Mouse (Mus musculus): ENCODE data around the gene Ksr1. TPM values are rescaled to one million over a fixed set of nuclear protein-coding genes. Genes with fewer than 3 reads are reported as not detected.

The Ksr1 gene
- polyA plus RNA-seq, 1 experiment from 2014 or later = 4.9 TPM

DNA sequence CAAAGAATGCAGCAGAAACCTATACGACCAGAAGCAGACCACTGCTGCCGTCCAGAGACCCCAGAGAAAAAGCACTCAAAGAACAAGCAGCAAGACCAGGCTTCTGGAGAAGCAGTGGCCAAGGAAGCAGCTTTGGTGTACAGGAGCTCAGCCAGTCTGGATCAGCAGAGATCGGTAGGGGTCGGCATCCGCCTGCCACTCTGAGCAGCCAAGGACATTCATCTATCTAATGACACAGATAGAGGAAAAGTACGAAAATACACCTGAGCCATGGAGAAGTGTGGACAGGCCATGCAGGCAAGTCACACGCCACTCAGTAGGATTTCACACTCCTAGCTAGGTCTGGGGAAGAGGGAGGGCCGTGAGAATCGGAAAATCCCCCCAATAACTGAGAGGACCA lies 12.2 kb downstream of the Ksr1 start:
- no peaks in the 10 kb centered on the region for H3K9me3 ChIP-seq
- no peak overlapping the region for H3K9ac ChIP-seq (replicated peaks)
- no peak for ATAC-seq (replicated peaks)
- peaks cover 17% of the 10 kb centered on the region for H3K4me1 ChIP-seq
- H3K27me3 ChIP-seq = no peaks in the 10 kb centered on the region
- no peak overlapping the region for H3K4me3 ChIP-seq
- H3K36me3 ChIP-seq = no peaks in the 10 kb centered on the region
- H3K27ac ChIP-seq (replicated peaks) = no peak overlapping the region
- no peak overlapping the region for H3K4me2 ChIP-seq (replicated peaks)
- WGBS = 86% methylated on average over 9 of the region's 9 CpGs

DNA sequence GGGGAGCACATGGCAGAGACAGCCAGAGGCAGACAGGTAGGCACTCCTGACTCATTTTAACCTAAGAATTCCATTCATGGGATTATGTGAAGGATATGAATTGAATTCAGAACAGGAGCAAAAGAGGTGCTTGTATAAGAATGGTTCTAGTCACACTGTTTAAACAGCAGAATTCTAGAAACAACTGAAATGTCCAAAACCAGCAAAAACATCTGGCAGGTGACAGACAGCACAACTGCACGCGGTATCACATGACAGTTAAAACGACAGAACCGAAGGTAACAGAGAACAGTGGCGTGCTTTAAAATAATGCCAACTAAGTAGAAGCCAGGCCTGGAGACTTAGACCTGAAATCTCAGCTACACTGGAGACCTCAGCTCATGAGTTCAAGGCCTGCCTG lies 13.2 kb downstream of the Ksr1 start:
- peaks cover 17% of the 10 kb centered on the region for H3K4me1 ChIP-seq
- no peak for ATAC-seq (replicated peaks)

DNA sequence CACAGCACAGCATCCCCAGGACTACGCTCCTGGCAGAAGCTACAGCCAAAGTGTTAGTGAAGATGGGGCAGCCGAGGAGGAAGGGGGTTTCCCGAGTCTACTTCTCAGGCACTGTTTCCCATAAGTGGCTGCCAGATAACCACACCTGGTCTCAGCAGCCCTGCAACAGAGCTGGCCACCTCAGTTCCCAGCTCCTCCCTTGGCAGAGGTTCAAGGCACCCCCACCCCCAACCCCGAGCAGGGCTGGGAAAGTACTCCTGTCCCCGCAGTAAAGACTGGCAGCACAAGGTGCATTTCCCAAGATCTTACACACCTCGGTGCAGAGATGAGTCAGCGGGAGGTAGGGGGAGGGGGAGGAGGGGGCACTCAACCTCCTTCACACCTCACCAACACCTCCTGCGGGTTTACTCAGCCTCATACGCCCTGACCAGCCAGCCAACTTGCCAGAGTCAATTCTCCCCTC lies 14.2 kb downstream of the Ksr1 start:
- ATAC-seq (replicated peaks) = no peak
- no peaks in the 10 kb centered on the region for H3K9me3 ChIP-seq
- WGBS = 63% methylated on average over 9 of the region's 9 CpGs

More for the DNA sequence above, 13.2 kb downstream of the Ksr1 start:
- H3K27me3 ChIP-seq = no peaks in the 10 kb centered on the region
- no peaks in the 10 kb centered on the region for H3K9me3 ChIP-seq
- no peak overlapping the region for H3K27ac ChIP-seq (replicated peaks)
- 88% methylated on average over 5 of the region's 5 CpGs for WGBS
- no peak overlapping the region for H3K9ac ChIP-seq (replicated peaks)
- H3K36me3 ChIP-seq = no peaks in the 10 kb centered on the region
- H3K4me2 ChIP-seq (replicated peaks) = no peak overlapping the region
- H3K4me3 ChIP-seq = no peak overlapping the region

DNA sequence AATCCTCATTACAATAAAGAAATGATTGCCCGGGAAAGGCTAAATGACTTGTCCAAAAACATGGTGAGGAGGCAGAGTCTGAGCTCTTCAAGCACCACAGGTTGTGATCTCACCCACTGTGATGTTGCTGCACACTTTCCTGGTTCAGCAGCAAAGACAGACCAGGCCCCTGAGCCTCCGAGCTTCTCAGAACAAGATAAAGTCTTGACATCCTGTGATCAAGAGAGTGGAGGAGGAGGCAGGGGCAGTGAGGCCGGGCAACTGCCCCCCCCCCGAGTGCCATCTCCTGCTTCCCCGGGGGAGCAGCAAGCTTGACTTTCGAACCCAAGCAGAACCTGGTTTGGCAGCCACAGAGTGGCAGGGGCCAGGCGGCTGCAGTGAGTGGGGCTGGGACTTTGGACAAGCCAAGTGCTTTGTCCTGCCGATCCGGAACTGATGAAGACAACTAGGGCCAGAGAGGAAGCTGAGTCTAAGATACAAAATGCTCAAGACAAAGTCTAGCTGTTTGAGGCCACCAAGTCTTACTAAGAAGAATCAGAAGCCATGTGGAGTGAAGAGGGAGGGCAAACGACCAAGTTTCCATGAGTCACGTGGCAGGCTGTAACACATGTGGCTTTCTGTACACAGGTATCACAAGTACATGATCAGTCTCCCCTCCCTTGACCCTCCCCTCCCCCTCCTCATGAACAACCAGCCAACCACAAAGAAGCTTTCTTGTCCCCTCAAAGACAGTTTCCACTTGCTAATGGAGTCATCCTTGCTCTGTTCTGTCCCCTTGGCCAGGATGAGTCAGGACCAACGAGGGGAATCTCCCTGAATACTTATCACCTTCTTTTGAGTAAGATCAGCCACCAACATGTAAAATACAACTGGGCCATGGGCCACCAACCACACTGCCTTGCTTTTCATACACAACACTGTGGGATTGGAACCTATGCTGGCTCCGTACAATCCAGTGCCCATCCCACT lies 16.5 kb downstream of the Ksr1 start:
- WGBS = 87% methylated on average over 13 of the region's 13 CpGs
- Histone ChIP-seq H3K9ac (replicated peaks) (no peak overlapping the region), H3K27me3 (no peaks in the 10 kb centered on the region), H3K4me3 (no peak overlapping the region), H3K4me1 (no peaks in the 10 kb centered on the region), H3K4me2 (replicated peaks) (no peak overlapping the region), H3K36me3 (no peaks in the 10 kb centered on the region), H3K27ac (replicated peaks) (no peak overlapping the region), H3K9me3 (no peaks in the 10 kb centered on the region)
- no peak for ATAC-seq (replicated peaks)

More for the DNA sequence above, 14.2 kb downstream of the Ksr1 start:
- Histone ChIP-seq H3K27me3 (no peaks in the 10 kb centered on the region), H3K4me2 (replicated peaks) (no peak overlapping the region), H3K4me3 (no peak overlapping the region), H3K4me1 (peaks cover 10% of the 10 kb centered on the region), H3K36me3 (no peaks in the 10 kb centered on the region), H3K9ac (replicated peaks) (no peak overlapping the region), H3K27ac (replicated peaks) (no peak overlapping the region)

DNA sequence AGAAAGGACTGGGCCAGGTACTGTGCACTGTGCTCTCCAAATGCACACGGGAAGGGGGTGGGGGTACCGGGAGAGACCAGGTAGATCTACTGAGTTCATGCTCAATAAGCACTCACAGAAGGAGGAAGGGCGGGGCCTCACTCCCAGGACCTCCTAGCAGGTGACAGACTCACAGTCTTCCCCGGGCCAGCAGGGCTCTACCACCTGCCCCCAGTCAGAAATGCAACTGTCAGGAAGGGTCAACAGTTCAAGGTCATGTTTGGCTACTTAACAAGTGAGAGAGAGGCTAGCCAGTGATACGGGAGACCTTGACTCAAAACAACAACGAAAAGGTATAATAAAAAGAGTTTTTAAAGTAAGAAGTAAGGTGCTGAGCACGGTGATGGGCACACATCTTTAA lies 18.0 kb downstream of the Ksr1 start:
- H3K36me3 ChIP-seq = no peaks in the 10 kb centered on the region
- H3K4me1 ChIP-seq = no peaks in the 10 kb centered on the region
- WGBS = 93% methylated on average over 7 of the region's 7 CpGs
- no peaks in the 10 kb centered on the region for H3K9me3 ChIP-seq
- H3K4me3 ChIP-seq = no peak overlapping the region
- no peaks in the 10 kb centered on the region for H3K27me3 ChIP-seq
- no peak overlapping the region for H3K9ac ChIP-seq (replicated peaks)
- ATAC-seq (replicated peaks) = no peak
- no peak overlapping the region for H3K27ac ChIP-seq (replicated peaks)
- no peak overlapping the region for H3K4me2 ChIP-seq (replicated peaks)

DNA sequence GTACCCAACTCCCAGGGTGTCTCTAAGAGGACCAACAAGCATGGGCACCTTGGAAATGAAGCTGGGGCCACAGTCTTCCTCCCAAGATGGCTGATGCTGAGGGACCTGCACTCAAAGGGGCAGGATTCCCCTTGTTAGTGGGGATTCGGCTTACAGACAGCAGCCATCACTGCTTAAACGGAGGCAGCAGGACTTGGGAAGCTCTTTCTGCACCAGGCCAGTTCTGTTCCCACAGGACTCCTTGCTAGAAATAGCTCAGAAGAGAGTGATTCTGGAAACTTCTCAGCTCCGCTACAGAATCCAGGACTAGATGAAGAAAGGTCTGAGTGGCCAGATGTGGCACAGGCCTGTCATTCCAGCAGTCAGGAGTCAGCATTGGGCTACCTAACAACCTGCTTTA lies 19.2 kb downstream of the Ksr1 start:
- no peaks in the 10 kb centered on the region for H3K9me3 ChIP-seq
- no peak overlapping the region for H3K4me2 ChIP-seq (replicated peaks)
- H3K27me3 ChIP-seq = no peaks in the 10 kb centered on the region
- no peaks in the 10 kb centered on the region for H3K4me1 ChIP-seq
- ATAC-seq (replicated peaks) = no peak
- H3K27ac ChIP-seq (replicated peaks) = no peak overlapping the region
- no peak overlapping the region for H3K9ac ChIP-seq (replicated peaks)
- H3K36me3 ChIP-seq = no peaks in the 10 kb centered on the region
- H3K4me3 ChIP-seq = no peak overlapping the region
- 89% methylated on average over 3 of the region's 3 CpGs for WGBS

DNA sequence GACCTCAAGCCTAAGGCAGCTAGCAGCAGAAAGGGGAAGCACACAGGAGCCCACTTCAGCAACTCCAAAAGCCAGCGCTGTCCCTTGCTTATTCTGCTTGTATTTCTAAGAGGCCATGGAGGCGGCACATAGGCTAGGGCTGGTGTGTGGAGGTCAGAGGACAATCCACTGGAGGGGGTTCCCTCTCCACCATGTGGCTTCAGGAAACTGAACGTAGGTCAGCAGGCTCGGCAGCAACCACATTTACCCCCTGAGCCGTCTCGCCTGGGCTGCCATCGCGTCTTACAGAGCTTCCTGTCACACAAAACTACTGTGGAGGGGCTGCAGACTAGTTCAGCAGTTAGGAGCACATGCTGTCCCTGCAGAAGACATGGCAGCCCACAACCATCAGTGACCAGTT lies 20.4 kb downstream of the Ksr1 start:
- H3K27ac ChIP-seq (replicated peaks) = no peak overlapping the region
- no peaks in the 10 kb centered on the region for H3K4me1 ChIP-seq
- no peak overlapping the region for H3K4me2 ChIP-seq (replicated peaks)
- no peak for ATAC-seq (replicated peaks)
- H3K36me3 ChIP-seq = no peaks in the 10 kb centered on the region
- no peak overlapping the region for H3K4me3 ChIP-seq
- no peaks in the 10 kb centered on the region for H3K27me3 ChIP-seq
- 90% methylated on average over 8 of the region's 8 CpGs for WGBS
- H3K9ac ChIP-seq (replicated peaks) = no peak overlapping the region
- no peaks in the 10 kb centered on the region for H3K9me3 ChIP-seq

DNA sequence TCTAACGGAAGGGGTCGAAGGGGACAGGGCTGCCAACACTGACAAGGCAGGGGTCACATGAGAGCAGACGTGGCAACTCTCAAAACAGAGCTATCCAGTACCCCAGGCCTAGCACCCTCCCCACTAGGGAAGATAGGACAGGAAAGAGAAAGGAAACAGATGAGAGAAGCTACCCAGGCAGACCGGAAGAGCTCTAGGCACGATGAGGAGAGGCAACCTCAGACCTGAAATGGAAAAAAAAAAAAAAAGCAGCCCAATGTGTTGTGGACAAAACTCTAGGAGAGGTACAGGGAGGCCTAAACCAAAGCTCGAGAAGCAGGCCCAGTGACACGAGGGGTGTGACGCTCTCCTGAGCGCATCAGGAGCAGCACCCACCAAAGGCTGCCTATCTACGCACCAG lies 23.7 kb downstream of the Ksr1 start:
- Histone ChIP-seq H3K4me2 (replicated peaks) (no peak overlapping the region), H3K36me3 (no peaks in the 10 kb centered on the region), H3K27ac (replicated peaks) (no peak overlapping the region), H3K9ac (replicated peaks) (no peak overlapping the region), H3K4me1 (peaks cover 5% of the 10 kb centered on the region; the same call in 1 of the 2 replicates), H3K9me3 (no peaks in the 10 kb centered on the region), H3K27me3 (no peaks in the 10 kb centered on the region), H3K4me3 (no peak overlapping the region)
- ATAC-seq (replicated peaks) = no peak
- WGBS = 91% methylated on average over 10 of the region's 10 CpGs

DNA sequence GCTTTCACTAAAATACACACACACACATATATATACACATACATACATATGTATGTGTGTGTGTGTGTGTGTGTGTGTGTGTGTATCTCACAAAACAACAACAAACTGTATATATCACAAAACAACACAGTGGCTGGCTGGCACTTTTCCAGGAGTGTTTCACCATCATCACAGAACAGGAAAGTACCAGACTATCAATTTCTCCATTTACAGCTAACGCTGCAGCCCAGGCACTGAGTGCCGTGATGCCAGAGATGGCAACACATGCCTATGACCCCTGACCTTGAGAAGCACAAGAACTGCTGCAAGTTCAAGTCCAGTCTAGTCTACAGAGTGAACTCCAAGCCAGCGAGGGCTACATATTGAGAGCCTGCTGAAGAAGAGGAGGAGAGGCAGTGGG lies 26.1 kb downstream of the Ksr1 start:
- H3K4me2 ChIP-seq (replicated peaks) = no peak overlapping the region
- H3K36me3 ChIP-seq = no peaks in the 10 kb centered on the region
- peaks cover 25% of the 10 kb centered on the region for H3K4me1 ChIP-seq
- no peaks in the 10 kb centered on the region for H3K27me3 ChIP-seq
- no peak overlapping the region for H3K27ac ChIP-seq (replicated peaks)
- WGBS = 78% methylated on average over 3 of the region's 3 CpGs
- no peak for ATAC-seq (replicated peaks)
- no peak overlapping the region for H3K9ac ChIP-seq (replicated peaks)
- no peak overlapping the region for H3K4me3 ChIP-seq
- no peaks in the 10 kb centered on the region for H3K9me3 ChIP-seq

DNA sequence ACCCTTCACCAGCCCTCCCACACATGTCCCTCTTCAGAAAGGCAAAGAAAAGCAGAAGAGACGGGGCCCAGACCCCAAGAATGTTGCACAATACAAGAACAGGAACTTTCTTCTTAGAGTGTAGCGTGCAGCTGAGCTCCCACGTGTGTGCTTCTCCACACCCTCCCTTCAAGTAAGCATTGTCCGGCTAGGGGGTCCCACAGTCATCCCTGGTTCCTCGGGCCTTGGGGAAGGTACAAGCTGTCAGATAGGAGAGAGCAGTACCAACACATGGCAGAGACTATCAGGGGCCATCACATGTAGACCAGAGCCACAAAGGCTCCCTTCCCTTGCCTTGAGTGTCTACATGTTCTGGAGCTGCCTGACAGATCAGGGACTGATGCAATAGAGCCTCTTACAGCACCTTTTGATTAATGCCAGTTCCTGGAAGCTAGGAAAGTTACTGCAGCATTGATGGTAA lies 27.3 kb downstream of the Ksr1 start:
- ATAC-seq (replicated peaks) = no peak
- no peak overlapping the region for H3K9ac ChIP-seq (replicated peaks)
- H3K4me1 ChIP-seq = peaks cover 31% of the 10 kb centered on the region
- H3K4me3 ChIP-seq = no peak overlapping the region
- H3K27me3 ChIP-seq = no peaks in the 10 kb centered on the region
- H3K4me2 ChIP-seq (replicated peaks) = no peak overlapping the region
- no peaks in the 10 kb centered on the region for H3K36me3 ChIP-seq
- H3K9me3 ChIP-seq = no peaks in the 10 kb centered on the region
- H3K27ac ChIP-seq (replicated peaks) = no peak overlapping the region
- 60% methylated on average over 5 of the region's 5 CpGs for whole genome bisulfite sequencing

DNA sequence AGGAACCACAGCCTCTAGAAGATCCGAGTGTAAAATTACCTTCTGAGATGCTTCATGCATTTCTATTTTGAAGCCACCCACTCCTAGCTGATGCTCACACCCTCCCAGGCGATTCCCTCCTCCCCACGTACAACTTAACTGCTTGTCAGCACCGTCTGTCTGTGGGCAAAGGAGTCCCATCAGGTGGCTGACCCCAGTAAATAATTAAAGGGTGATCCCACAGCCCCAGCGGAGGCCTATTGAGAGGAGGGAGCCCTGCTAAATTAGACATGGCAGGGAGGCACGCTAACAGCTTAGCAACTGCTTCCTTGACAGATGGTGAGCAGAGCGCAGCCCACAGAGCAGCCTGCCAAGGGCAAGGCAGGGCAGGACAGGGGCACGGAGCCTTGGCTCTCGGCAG lies 29.5 kb downstream of the Ksr1 start:
- WGBS = 6% methylated on average over 9 of the region's 9 CpGs
- Histone ChIP-seq H3K36me3 (no peaks in the 10 kb centered on the region), H3K4me3 (no peak overlapping the region), H3K9ac (replicated peaks) (no peak overlapping the region), H3K4me1 (peaks cover 33% of the 10 kb centered on the region), H3K27me3 (no peaks in the 10 kb centered on the region), H3K4me2 (replicated peaks) (no peak overlapping the region), H3K27ac (replicated peaks) (peak overlapping the region; percentile 64), H3K9me3 (no peaks in the 10 kb centered on the region)
- peak; percentile 60; the same call in 1 of the 2 replicates for ATAC-seq (replicated peaks)

DNA sequence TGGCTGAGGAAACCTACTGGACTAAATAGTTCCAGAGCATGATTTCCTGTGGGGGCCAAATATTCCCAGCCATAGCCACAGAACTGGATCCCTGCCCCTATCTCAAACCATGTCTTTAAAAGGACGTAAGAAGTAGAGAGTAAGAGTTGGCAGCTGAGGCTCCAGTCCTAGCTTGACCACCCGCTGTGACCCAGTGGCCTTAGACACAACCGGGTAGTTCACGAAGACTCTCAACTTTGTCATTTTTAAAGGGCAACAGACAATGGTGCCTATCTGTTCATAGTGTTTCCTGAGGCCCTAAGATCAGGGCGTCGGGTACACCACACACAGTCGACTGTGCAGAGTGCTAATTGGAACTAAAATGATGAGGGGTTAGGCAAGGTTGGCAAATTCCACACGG lies 30.5 kb downstream of the Ksr1 start:
- Histone ChIP-seq H3K9ac (replicated peaks) (no peak overlapping the region), H3K4me3 (no peak overlapping the region), H3K27me3 (no peaks in the 10 kb centered on the region), H3K4me1 (peaks cover 33% of the 10 kb centered on the region), H3K4me2 (replicated peaks) (no peak overlapping the region), H3K27ac (replicated peaks) (no peak overlapping the region), H3K9me3 (no peaks in the 10 kb centered on the region), H3K36me3 (no peaks in the 10 kb centered on the region)
- ATAC-seq (replicated peaks) = no peak
- 71% methylated on average over 8 of the region's 8 CpGs for WGBS
